Mouse (Mus musculus): ENCODE data around the gene Acsl4. TPM values are rescaled to one million over a fixed set of nuclear protein-coding genes. Genes with fewer than 3 reads are reported as not detected.

The Acsl4 gene
- total RNA-seq (2014; rRNA removed) (33.4 and 34.5 TPM in 2 replicates), polyA plus RNA-seq (2015; fragmentation: Nextera tagmentation; extraction: Ambion mirVana) (14.4 and 21.9 TPM in 2 replicates)

DNA sequence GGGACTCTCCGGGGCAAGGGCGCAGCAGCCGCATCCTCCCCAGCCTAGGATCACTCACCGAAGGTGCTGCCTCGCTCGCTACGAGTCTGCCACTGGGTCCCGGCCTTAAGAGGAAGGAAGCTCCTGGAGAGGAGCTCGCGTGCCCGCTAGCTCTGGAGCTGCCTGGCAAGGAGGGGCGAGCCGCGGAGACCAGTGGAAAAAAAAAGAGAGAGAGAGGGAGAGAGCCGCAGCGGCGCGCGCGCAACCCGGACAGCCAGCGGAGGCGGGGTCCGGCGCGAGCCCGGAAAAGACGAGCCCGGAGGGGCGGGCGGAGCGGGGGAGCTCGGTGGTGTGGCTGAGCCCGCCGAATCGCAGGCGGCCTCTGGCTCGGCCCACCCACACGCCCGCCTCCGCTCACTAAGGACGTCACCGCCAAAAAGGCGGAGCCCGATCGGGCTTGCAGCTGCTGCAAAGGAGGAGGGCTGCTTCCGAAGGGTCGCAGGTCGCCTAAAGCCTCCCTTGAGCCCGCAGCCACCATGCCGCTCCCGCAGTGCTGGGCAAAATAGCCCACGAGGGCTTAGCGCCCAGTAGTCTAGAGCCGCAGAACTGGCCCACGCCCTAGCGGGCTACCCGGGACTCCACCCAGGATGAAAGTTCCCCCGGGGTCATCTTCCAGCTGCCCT lies at the start of gene Acsl4:
TSS of gene Acsl4 (minus strand) at position 289 of the 662 bp plus-strand sequence.
- DNase-seq (peak; percentile 89), ATAC-seq (peak; percentile 98)
- Histone ChIP-seq H3K27ac (ENCODE audit: low read depth, low read length) (peak within 1 kb of the TSS; percentile 78), H3K27me3 (ENCODE audit: insufficient read depth, low read length) (no peaks in the 10 kb centered on the region), H3K4me2 (ENCODE audit: low read depth) (peak within 1 kb of the TSS; percentile 57), H3K4me1 (ENCODE audit: insufficient read depth) (no peaks in the 10 kb centered on the region), H3K9me3 (ENCODE audit: low read length) (no peaks in the 10 kb centered on the region), H3K36me3 (ENCODE audit: insufficient read depth) (no peaks in the 10 kb centered on the region), H3K9ac (peak within 1 kb of the TSS; percentile 69), H3K4me3 (ENCODE audit: low read depth, low read length) (peak within 1 kb of the TSS; percentile 49)
- TF ChIP-seq CTCF (IDR thresholded peaks at IDR 0.05; ENCODE audit: low read depth), result peak; percentile 7; the same call in 1 of the 2 replicates
- WGBS, result 23% methylated on average over 58 of the region's 59 CpGs

DNA sequence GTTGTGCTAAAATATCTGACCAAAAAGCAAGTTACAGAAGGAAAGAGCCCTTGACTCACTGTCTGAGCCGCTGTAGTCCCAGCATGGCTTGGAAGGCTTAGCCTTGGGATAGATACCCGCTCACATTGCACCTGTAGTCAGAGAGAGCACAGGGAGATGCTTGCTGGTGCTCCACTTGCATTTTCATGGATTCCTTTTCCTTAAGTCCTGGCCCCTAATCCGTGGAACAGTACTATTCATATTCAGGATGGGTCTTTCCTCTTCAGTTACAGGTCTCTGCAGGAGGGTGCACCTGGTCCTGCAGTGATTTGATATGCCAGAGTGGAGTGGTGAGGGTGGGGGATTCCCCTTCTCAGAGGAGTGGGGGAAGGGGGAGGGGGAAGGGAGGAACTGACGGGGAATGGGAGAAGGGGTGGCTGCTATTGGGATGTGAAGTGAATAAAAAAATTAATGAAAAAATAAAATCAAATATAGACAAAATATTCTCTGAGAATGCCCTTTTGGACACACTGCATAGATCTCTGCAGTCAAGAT lies 47.7 kb upstream of the Acsl4 start:
- 42% methylated on average over 4 of the region's 4 CpGs for WGBS
- no peaks in the 10 kb centered on the region for H3K9me3 ChIP-seq (ENCODE audit: low read length)
- no peak for TF ChIP-seq CTCF (IDR thresholded peaks at IDR 0.05; ENCODE audit: low read depth)

DNA sequence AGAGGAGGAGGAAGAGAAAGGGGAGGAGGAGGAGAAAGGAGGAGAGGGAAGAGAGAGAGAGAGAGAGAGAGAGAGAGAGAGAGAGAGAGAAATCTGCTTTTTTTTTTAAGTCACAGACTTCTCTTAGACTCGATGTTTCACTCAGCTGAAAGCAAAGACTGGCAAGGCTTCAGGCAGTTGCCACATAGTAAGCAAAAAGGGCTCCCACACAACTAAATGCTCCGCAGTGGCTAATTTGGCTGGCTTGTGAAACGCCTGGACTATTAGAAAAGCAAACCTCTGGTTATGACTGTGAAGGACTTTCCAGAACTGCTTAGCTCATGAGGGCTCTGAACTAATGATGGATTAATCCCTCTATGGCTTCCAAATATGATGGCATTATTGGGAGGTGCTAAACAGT lies 42.5 kb upstream of the Acsl4 start:
- no peaks in the 10 kb centered on the region for H3K4me1 ChIP-seq (ENCODE audit: insufficient read depth)
- H3K27me3 ChIP-seq (ENCODE audit: insufficient read depth, low read length), result no peaks in the 10 kb centered on the region
- TF ChIP-seq CTCF (IDR thresholded peaks at IDR 0.05; ENCODE audit: low read depth), result no peak
- H3K9me3 ChIP-seq (ENCODE audit: low read length), result no peaks in the 10 kb centered on the region
- WGBS, result 69% methylated on average over 3 of the region's 3 CpGs
- no peaks in the 10 kb centered on the region for H3K36me3 ChIP-seq (ENCODE audit: insufficient read depth)
- H3K27ac ChIP-seq (ENCODE audit: low read depth, low read length), result no peak overlapping the region
- DNase-seq, result no peak
- no peak overlapping the region for H3K4me2 ChIP-seq (ENCODE audit: low read depth)
- H3K9ac ChIP-seq, result no peak overlapping the region
- no peak for ATAC-seq
- no peak overlapping the region for H3K4me3 ChIP-seq (ENCODE audit: low read depth, low read length)

More for the DNA sequence above, 47.7 kb upstream of the Acsl4 start:
- no peaks in the 10 kb centered on the region for H3K4me1 ChIP-seq (ENCODE audit: insufficient read depth)
- H3K4me3 ChIP-seq (ENCODE audit: low read depth, low read length), result no peak overlapping the region
- ATAC-seq (no peak), DNase-seq (no peak)
- no peak overlapping the region for H3K9ac ChIP-seq
- H3K27ac ChIP-seq (ENCODE audit: low read depth, low read length), result no peak overlapping the region
- H3K4me2 ChIP-seq (ENCODE audit: low read depth), result no peak overlapping the region
- H3K27me3 ChIP-seq (ENCODE audit: insufficient read depth, low read length), result no peaks in the 10 kb centered on the region
- no peaks in the 10 kb centered on the region for H3K36me3 ChIP-seq (ENCODE audit: insufficient read depth)

DNA sequence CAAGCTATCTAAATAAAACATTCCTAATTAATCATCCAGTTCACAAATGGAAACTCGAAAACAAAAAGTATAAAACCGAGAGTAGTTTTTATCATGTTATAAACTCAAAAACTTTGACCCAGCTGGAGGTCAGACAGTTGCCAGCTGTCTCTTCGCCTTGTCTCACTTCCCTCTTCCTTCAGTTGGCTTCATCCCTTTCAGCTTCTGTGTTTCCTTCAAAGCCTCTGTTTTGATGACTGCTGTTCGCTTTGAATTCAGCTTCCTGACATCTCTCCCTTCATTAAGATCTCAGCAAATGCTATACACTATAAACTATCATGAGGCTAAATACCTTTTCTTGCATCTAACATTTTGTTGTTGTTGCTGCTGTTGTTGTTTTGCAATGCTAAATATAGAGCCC lies 36.8 kb upstream of the Acsl4 start:
- no peak for ATAC-seq
- Histone ChIP-seq H3K27me3 (ENCODE audit: insufficient read depth, low read length) (no peaks in the 10 kb centered on the region), H3K4me2 (ENCODE audit: low read depth) (no peak overlapping the region), H3K9ac (no peak overlapping the region), H3K4me1 (ENCODE audit: insufficient read depth) (no peaks in the 10 kb centered on the region), H3K27ac (ENCODE audit: low read depth, low read length) (no peak overlapping the region), H3K9me3 (ENCODE audit: low read length) (no peaks in the 10 kb centered on the region), H3K36me3 (ENCODE audit: insufficient read depth) (no peaks in the 10 kb centered on the region), H3K4me3 (ENCODE audit: low read depth, low read length) (no peak overlapping the region)
- 55% methylated on average over 4 of the region's 4 CpGs for WGBS
- DNase-seq, result no peak
- TF ChIP-seq CTCF (IDR thresholded peaks at IDR 0.05; ENCODE audit: low read depth), result no peak

DNA sequence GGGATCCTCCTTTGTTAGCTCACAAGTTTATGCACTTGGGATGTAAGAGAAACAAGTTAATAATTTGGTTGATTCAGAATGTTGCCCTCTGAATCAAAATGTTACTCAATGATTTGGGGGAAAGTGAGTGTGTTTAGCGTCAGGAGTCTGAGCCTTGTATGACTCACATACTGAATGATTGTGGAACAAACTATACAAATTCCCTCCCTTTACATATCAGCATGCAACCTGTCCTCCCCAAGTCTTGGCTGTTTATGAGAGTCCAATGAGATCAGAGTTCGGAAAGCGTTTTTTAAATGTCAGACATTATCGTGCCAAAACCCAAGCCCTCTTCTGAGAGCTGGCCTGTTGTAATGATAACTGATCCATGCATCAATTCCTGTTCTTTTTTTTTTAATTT lies 36.3 kb upstream of the Acsl4 start:
- Histone ChIP-seq H3K4me1 (ENCODE audit: insufficient read depth) (no peaks in the 10 kb centered on the region), H3K4me3 (ENCODE audit: low read depth, low read length) (no peak overlapping the region), H3K36me3 (ENCODE audit: insufficient read depth) (no peaks in the 10 kb centered on the region), H3K27ac (ENCODE audit: low read depth, low read length) (no peak overlapping the region), H3K4me2 (ENCODE audit: low read depth) (no peak overlapping the region), H3K9ac (no peak overlapping the region), H3K9me3 (ENCODE audit: low read length) (no peaks in the 10 kb centered on the region), H3K27me3 (ENCODE audit: insufficient read depth, low read length) (no peaks in the 10 kb centered on the region)
- DNase-seq (no peak), ATAC-seq (no peak)
- no peak for TF ChIP-seq CTCF (IDR thresholded peaks at IDR 0.05; ENCODE audit: low read depth)
- 82% methylated on average over 4 of the region's 4 CpGs for WGBS

DNA sequence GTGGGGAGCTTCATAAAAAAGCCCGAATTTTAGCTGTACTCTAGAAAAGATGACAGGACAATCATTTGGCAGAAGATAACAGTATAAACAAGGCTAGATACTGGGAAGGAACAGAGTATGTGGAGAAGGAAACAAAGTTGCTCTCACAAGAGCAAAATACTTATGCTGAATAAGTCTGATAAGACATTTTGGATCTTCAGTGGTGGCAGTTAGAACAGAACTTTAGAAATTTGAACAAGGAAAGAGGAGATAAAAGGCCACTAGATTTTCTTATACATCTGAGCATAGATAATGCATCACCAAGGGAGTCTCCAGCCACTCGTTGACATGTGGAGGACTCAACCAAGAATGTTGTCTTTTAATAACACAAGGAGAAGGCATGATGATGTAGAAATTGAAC lies 23.5 kb upstream of the Acsl4 start:
- no peak for ATAC-seq
- Histone ChIP-seq H3K4me3 (ENCODE audit: low read depth, low read length) (no peak overlapping the region), H3K9ac (no peak overlapping the region), H3K27me3 (ENCODE audit: insufficient read depth, low read length) (no peaks in the 10 kb centered on the region), H3K36me3 (ENCODE audit: insufficient read depth) (no peaks in the 10 kb centered on the region), H3K4me1 (ENCODE audit: insufficient read depth) (no peaks in the 10 kb centered on the region), H3K9me3 (ENCODE audit: low read length) (no peaks in the 10 kb centered on the region), H3K27ac (ENCODE audit: low read depth, low read length) (no peak overlapping the region), H3K4me2 (ENCODE audit: low read depth) (no peak overlapping the region)
- no peak for TF ChIP-seq CTCF (IDR thresholded peaks at IDR 0.05; ENCODE audit: low read depth)
- no peak for DNase-seq
- 79% methylated on average over 2 of the region's 2 CpGs for WGBS

DNA sequence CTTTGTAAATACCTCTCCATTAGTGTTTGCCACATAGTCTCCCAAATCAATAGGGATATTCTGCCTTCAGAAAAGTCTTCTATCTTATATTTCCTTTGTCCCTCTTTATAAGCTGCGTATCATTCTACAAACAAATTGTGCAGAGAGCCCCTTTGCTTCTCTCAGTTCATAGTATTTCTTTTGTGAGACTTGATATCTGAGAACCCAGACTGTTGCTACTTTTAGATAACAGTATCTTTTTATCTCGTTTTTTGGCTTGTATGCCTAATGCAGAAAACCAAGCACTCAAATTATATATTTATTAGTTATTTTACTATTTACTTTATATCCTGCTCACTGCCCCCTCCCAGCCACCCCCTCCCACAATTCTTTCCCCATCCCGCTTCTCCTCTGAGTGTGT lies 19.7 kb upstream of the Acsl4 start:
- DNase-seq, result no peak
- H3K36me3 ChIP-seq (ENCODE audit: insufficient read depth), result no peaks in the 10 kb centered on the region
- H3K4me1 ChIP-seq (ENCODE audit: insufficient read depth), result no peaks in the 10 kb centered on the region
- H3K9ac ChIP-seq, result no peak overlapping the region
- 83% methylated on average over 3 of the region's 3 CpGs for WGBS
- H3K9me3 ChIP-seq (ENCODE audit: low read length), result no peaks in the 10 kb centered on the region
- no peak for ATAC-seq
- no peak overlapping the region for H3K4me3 ChIP-seq (ENCODE audit: low read depth, low read length)
- no peak overlapping the region for H3K27ac ChIP-seq (ENCODE audit: low read depth, low read length)
- no peak overlapping the region for H3K4me2 ChIP-seq (ENCODE audit: low read depth)
- no peak for TF ChIP-seq CTCF (IDR thresholded peaks at IDR 0.05; ENCODE audit: low read depth)
- no peaks in the 10 kb centered on the region for H3K27me3 ChIP-seq (ENCODE audit: insufficient read depth, low read length)

Data from forebrain, postnatal 0 days (tissue).